Mouse (Mus musculus) small intestine, adult 2 months (tissue): ENCODE data around the gene Klc2.

ENCODE experiments used
- CTCF ChIP-seq: fragments of 200-500 bp; IDR thresholded peaks from 2 replicates; pipeline ENCODE4 v1.5.1; 2012; ENCODE audit warnings: low read depth, mild to moderate bottlenecking, control low read depth, inconsistent platforms, low read length, moderate library complexity, mixed read lengths; ENCODE audit not compliant: insufficient replicate concordance, insufficient read length; ENCODE audit errors: extremely low read depth
- POLR2A ChIP-seq: fragments of 200-500 bp; IDR thresholded peaks from 2 replicates; pipeline ENCODE4 v1.6.1; 2012; ENCODE audit warnings: low read depth, mild to moderate bottlenecking, control low read depth, inconsistent platforms, low read length, moderate library complexity

- TF ChIP-seq CTCF (no peak), POLR2A (no peak)
Observed at GRCm38 (mm10) chr19:5073518-5073917, 44.8 kb downstream of the Klc2 start.
